Mouse (Mus musculus) myocyte (in vitro differentiated cells): ENCODE measurements around the gene Ptrh2. TPM values are rescaled to one million over a fixed set of nuclear protein-coding genes. Genes with fewer than 3 reads are reported as not detected.

Experiments
- H3K27me3 ChIP-seq: one replicate; pipeline ENCODE4 v1.6.1; 2011; ENCODE audit not compliant: control insufficient read depth, insufficient read depth, insufficient read length
- H3K36me3 ChIP-seq: one replicate; pipeline ENCODE4 v1.6.1; 2011; ENCODE audit not compliant: control insufficient read depth, insufficient read depth
- H3K4me2 ChIP-seq: one replicate; pipeline ENCODE4 v1.6.1; 2011; ENCODE audit warnings: low read depth, control low read depth
- H3K4me3 ChIP-seq: one replicate; pipeline ENCODE4 v1.5.1; 2011; ENCODE audit warnings: mild to moderate bottlenecking, control low read depth, moderate library complexity
- H3K79me2 ChIP-seq: one replicate; pipeline ENCODE4 v1.6.1; 2011; ENCODE audit not compliant: control insufficient read depth, insufficient read depth
- H3ac ChIP-seq: one replicate; pipeline ENCODE4 v1.6.1; 2011; ENCODE audit not compliant: control insufficient read depth, insufficient read length
- CEBPB ChIP-seq: IDR thresholded peaks from 2 replicates; pipeline ENCODE4 v1.6.1; 2011; ENCODE audit warnings: mild to moderate bottlenecking, moderate library complexity; ENCODE audit not compliant: poor library complexity, insufficient read depth, severe bottlenecking
- E2F4 ChIP-seq: IDR thresholded peaks from one replicate; pipeline ENCODE4 v1.6.1; 2011; ENCODE audit warnings: mild to moderate bottlenecking, control low read depth, moderate library complexity; ENCODE audit not compliant: insufficient read depth
- MAX ChIP-seq: IDR thresholded peaks from one replicate; pipeline ENCODE4 v1.6.1; 2011; ENCODE audit warnings: low read depth, mild to moderate bottlenecking, control low read depth
- MYOD1 ChIP-seq, 3 experiments: IDR thresholded peaks; one replicate each; pipeline ENCODE4 v1.6.1; 2011; ENCODE audit warnings: control low read depth in 2 of 3, low read depth in 2 of 3, mild to moderate bottlenecking in 2 of 3, moderate library complexity in 1 of 3; ENCODE audit not compliant: insufficient read length in 2 of 3, control insufficient read depth in 1 of 3
- MYOG ChIP-seq, 3 experiments: IDR thresholded peaks; one replicate each; pipeline ENCODE4 v1.6.1; 2011; ENCODE audit warnings: control low read depth in 2 of 3, low read depth in 2 of 3, mild to moderate bottlenecking in 2 of 3; ENCODE audit not compliant: insufficient read length in 2 of 3, control insufficient read depth in 1 of 3, insufficient read depth in 1 of 3
- POLR2A ChIP-seq: IDR thresholded peaks from one replicate; pipeline ENCODE4 v1.6.1; 2011; ENCODE audit warnings: low read depth, mild to moderate bottlenecking, control low read depth, moderate library complexity; ENCODE audit not compliant: insufficient read length
- POLR2AphosphoS2 ChIP-seq: IDR thresholded peaks from one replicate; pipeline ENCODE4 v1.6.1; 2011; ENCODE audit warnings: low read depth, control low read depth; ENCODE audit not compliant: insufficient read length
- REST ChIP-seq: IDR thresholded peaks from one replicate; pipeline ENCODE4 v1.6.1; 2011; ENCODE audit warnings: mild to moderate bottlenecking, control low read depth, moderate library complexity; ENCODE audit not compliant: insufficient read depth, insufficient read length
- SRF ChIP-seq: IDR thresholded peaks from one replicate; pipeline ENCODE4 v1.6.1; 2011; ENCODE audit warnings: low read depth; ENCODE audit not compliant: control insufficient read depth, insufficient read length
- TCF12 ChIP-seq: IDR thresholded peaks from one replicate; pipeline ENCODE4 v1.6.1; 2011; ENCODE audit warnings: mild to moderate bottlenecking, control low read depth; ENCODE audit not compliant: poor library complexity, insufficient read depth, severe bottlenecking
- TCF3 ChIP-seq: IDR thresholded peaks from one replicate; pipeline ENCODE4 v1.6.1; 2011; ENCODE audit warnings: low read depth, control low read depth; ENCODE audit not compliant: insufficient read length
- USF1 ChIP-seq: IDR thresholded peaks from one replicate; pipeline ENCODE4 v1.6.1; 2011; ENCODE audit warnings: low read depth, mild to moderate bottlenecking, control low read depth, moderate library complexity
- polyA plus RNA-seq: library from polyadenylated mRNA; unstranded; fragments of >200 nt; fragmentation: generic; extraction: Trizol; gene quantifications from one replicate; pipeline ENCODE4 v1.2.1, GENCODE M21; 2012; ENCODE audit warnings: missing spikeins

The Ptrh2 gene
- polyA plus RNA-seq, 1 experiment = 22.6 TPM

DNA sequence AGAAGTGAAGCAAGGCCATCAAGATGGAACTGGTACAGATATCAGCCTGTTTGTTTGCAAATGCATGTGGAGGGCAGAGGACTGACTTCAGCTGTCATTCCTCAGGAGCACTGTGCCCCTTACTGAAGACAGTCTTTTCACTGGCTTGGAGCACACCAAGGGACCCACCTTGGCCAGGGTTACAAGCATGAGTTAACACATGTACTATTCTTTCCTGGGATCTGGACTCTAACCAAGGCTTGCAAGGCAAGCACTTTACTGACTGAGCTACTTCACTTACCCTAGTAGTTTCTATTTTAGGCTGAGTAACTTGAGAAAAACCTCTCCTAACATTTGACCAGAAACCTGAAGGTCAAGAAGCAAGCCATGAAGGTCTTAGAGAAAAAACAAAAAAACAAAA lies 30.8 kb downstream of the Ptrh2 start:
- Histone ChIP-seq H3K36me3 (peaks cover 87% of the 10 kb centered on the region), H3ac (no peak overlapping the region), H3K79me2 (no peaks in the 10 kb centered on the region), H3K4me2 (no peak overlapping the region), H3K4me3 (no peak overlapping the region), H3K27me3 (no peaks in the 10 kb centered on the region)
- no peak for TF ChIP-seq MYOG (IDR thresholded peaks at IDR 0.05; ENCODE audit: control insufficient read depth in 1 of 3, insufficient read depth in 1 of 3, insufficient read length in 2 of 3, low read depth in 2 of 3)
- TF ChIP-seq E2F4 = no peak
- no peak for TF ChIP-seq SRF
- TF ChIP-seq POLR2AphosphoS2 = no peak
- TF ChIP-seq REST = no peak
- TF ChIP-seq TCF3 = no peak
- TF ChIP-seq MAX = no peak
- no peak for TF ChIP-seq USF1

DNA sequence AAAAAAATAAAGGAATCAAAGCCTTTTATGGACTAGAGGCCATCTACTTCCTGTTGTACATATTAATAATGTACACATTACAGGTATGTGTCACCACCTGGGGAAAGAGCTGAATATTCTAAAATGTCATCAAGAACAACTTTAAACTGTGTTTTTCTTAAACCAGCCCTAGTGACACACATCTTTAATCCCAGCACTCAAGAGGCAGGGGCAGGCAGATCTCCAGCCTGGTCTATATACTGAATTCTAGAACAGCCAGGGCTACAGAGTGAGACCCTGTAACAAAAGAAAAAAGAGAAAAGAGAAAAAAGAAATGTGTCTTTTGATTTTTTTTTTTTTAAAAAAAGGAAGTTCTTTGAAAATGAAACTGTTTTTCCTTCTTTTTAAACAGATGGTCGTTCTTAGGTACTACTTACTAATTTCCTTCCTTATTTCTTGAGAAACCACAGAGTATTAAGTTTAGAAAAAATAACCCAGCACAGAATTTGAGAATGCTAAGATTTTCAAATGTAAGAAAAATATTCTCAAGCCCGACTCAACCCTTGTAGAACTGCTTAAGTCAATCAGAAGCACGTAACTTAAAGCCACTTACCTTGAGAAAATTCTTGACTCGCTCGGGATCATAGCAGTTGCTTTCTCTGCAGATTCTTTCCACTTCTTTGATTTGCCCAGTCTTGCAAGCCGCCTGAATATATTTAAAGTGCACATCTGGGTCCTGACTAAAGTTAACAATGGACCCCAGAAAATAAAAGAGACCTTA lies 33.7 kb downstream of the Ptrh2 start:
- no peak overlapping the region for H3K4me3 ChIP-seq
- H3K79me2 ChIP-seq = no peaks in the 10 kb centered on the region
- no peak overlapping the region for H3ac ChIP-seq
- H3K27me3 ChIP-seq = no peaks in the 10 kb centered on the region
- H3K36me3 ChIP-seq = peaks cover 86% of the 10 kb centered on the region
- no peak overlapping the region for H3K4me2 ChIP-seq
- TF ChIP-seq MYOG (IDR thresholded peaks at IDR 0.05; ENCODE audit: control insufficient read depth in 1 of 3, insufficient read depth in 1 of 3, insufficient read length in 2 of 3, low read depth in 2 of 3) (no peak), TCF3 (no peak), E2F4 (no peak), CEBPB (no peak), SRF (no peak), USF1 (no peak), POLR2A (no peak), TCF12 (no peak), MYOD1 (IDR thresholded peaks at IDR 0.05; ENCODE audit: control insufficient read depth in 1 of 3, insufficient read length in 2 of 3, low read depth in 2 of 3) (no peak), POLR2AphosphoS2 (no peak), MAX (no peak), REST (no peak)

DNA sequence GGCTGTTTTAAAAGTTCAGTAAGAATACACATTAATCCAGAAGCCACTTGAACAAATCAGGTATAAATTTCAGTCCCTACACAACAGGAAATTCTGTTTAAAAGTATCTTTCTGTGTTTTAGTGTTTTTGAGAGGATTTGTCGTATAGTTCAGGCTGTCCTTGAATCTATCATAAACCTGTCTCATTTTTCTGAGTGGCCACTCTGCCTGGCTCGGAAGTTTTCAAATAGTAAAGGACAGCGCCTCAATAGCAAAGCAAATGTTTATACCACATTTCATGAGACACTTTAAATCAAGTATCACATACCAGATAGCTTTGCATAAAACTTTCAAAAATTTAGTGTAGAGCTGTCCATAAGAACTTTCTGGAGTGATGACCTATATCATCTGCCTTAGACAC lies 34.6 kb downstream of the Ptrh2 start:
- H3K79me2 ChIP-seq = no peaks in the 10 kb centered on the region
- H3K36me3 ChIP-seq = peaks cover 87% of the 10 kb centered on the region
- no peak for TF ChIP-seq USF1
- no peak for TF ChIP-seq REST
- TF ChIP-seq POLR2A = no peak
- no peak for TF ChIP-seq TCF3
- no peak for TF ChIP-seq SRF
- TF ChIP-seq MYOG (IDR thresholded peaks at IDR 0.05; ENCODE audit: control insufficient read depth in 1 of 3, insufficient read depth in 1 of 3, insufficient read length in 2 of 3, low read depth in 2 of 3) = no peak
- TF ChIP-seq POLR2AphosphoS2 = no peak
- no peak for TF ChIP-seq MYOD1 (IDR thresholded peaks at IDR 0.05; ENCODE audit: control insufficient read depth in 1 of 3, insufficient read length in 2 of 3, low read depth in 2 of 3)
- TF ChIP-seq CEBPB = no peak
- no peak for TF ChIP-seq TCF12
- TF ChIP-seq E2F4 = no peak
- no peak for TF ChIP-seq MAX
- H3K27me3 ChIP-seq = no peaks in the 10 kb centered on the region
- no peak overlapping the region for H3ac ChIP-seq
- H3K4me3 ChIP-seq = no peak overlapping the region
- no peak overlapping the region for H3K4me2 ChIP-seq

DNA sequence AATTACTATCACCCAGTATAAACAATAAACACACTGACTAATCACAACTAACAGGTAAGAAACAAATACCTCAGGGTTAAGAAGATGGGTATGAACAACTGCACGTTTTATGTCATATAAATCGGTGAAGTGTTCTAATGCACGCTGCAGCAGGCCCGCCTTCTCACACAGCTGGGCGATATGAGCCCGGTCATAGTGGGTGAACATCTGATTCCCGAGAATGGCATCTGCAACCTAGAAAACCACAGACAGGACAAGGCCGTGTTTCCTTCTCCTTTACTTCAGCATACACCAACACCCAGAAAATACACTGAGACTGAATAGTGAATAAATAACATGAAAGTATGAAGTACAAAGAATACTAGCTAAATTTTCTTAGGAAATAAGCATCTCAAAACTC lies 35.6 kb downstream of the Ptrh2 start:
- Histone ChIP-seq H3K4me3 (no peak overlapping the region), H3K36me3 (peaks cover 86% of the 10 kb centered on the region), H3K79me2 (no peaks in the 10 kb centered on the region), H3ac (no peak overlapping the region), H3K4me2 (no peak overlapping the region), H3K27me3 (no peaks in the 10 kb centered on the region)
- TF ChIP-seq CEBPB (no peak), REST (no peak), MYOD1 (IDR thresholded peaks at IDR 0.05; ENCODE audit: control insufficient read depth in 1 of 3, insufficient read length in 2 of 3, low read depth in 2 of 3) (no peak), USF1 (no peak), POLR2AphosphoS2 (no peak), MYOG (IDR thresholded peaks at IDR 0.05; ENCODE audit: control insufficient read depth in 1 of 3, insufficient read depth in 1 of 3, insufficient read length in 2 of 3, low read depth in 2 of 3) (no peak), TCF12 (no peak), POLR2A (no peak), SRF (no peak), TCF3 (no peak), MAX (no peak)

DNA sequence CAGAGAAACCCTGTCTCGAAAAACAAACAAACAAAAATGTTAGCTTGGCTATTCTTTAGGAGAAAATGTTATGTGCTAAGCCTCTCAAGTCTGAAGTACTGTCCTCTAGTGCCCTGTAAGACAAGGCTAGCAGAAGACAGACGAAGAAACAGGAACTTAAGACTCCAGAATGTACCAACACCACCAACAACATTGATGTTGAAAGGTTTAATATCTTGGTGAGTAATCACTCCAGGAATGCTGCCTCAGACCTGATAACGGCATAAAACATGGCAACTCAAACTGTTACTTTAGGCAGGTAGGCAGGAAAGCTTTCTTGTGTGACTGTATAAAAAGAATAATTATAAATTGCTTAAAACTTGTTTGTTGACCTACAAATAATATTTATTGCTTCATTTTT lies 40.2 kb downstream of the Ptrh2 start:
- TF ChIP-seq POLR2AphosphoS2 (no peak), E2F4 (no peak), TCF12 (no peak), MYOG (IDR thresholded peaks at IDR 0.05; ENCODE audit: control insufficient read depth in 1 of 3, insufficient read depth in 1 of 3, insufficient read length in 2 of 3, low read depth in 2 of 3) (no peak), REST (no peak), TCF3 (no peak), SRF (no peak)
- H3K79me2 ChIP-seq = peaks cover 5% of the 10 kb centered on the region
- peaks cover 76% of the 10 kb centered on the region for H3K36me3 ChIP-seq
- no peak overlapping the region for H3K4me3 ChIP-seq
- no peaks in the 10 kb centered on the region for H3K27me3 ChIP-seq
- no peak overlapping the region for H3K4me2 ChIP-seq
- H3ac ChIP-seq = no peak overlapping the region
